Mouse (Mus musculus): ENCODE results near the gene Cox4i2. TPM values are rescaled to one million over a fixed set of nuclear protein-coding genes. Genes with fewer than 3 reads are reported as not detected.

Gene Cox4i2
- total RNA-seq (2015; ENCODE audit: low replicate concordance) (1.8 TPM in 1 of 2 replicates, not detected in the other), total RNA-seq (2017; ENCODE audit: low replicate concordance) (not detected in 2 replicates)

DNA sequence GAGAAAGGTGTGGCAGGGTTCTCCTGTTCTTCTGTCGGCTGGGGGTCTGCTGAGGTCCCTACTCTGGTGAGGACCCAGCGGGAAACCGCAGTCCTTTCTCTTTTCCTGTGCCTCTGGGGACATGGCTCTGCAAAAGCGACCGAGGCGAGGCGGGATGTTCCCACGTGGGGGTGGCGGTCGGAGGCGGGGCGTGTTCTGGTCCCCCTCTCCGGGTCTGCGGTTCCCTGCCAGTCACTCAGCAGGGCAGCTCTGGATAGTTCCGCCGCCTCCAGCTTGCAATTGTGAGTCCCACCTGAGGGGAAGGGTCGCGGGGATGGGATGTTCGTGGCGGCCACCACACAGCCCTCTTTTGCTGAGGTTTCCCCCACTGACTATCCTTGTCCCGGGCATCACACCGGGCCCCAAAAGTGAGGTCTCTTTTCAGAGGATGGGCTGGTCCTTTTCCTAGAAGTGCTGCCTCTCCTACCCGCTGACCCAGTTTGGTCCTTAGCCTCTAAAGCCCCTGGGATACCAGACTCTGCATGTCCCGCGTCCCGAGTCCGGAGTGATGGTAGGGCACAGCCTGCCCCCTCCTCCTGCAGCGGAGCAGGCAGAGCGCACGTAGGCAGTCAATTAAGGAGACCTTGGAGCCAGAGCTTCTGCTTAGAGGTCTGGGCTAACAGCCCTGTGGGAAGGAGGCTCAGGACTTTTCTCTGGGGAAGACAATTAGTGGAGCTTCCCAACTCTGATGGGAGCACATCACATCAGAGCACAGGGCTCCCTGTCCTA, at the start of gene Cox4i2:
Gene Cox4i2, plus strand, starts transcription at position 230 of the 768 bp plus-strand sequence.
- ATAC-seq (replicated peaks; ENCODE audit: low FRiP score, poor library complexity, severe bottlenecking): no peak

DNA sequence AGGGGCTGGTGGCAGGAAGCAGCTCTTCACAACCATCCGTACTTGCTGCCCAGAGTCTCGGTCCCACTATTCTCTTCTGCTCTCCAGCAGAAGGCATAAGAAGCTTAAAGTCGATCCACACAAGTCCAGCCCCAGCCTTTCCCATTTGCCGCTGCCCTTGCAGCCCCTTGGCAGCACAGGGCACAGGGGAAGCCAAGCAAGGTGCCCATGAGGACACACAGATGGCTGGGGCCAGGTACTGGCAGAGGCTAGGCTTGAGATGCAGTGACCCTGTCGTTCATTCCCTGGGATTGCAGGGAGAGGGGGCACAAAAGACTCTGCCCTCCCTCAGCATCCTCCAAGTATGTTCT, 49.7 kb upstream of the Cox4i2 start:
- ATAC-seq (replicated peaks; ENCODE audit: low FRiP score, poor library complexity, severe bottlenecking): no peak

DNA sequence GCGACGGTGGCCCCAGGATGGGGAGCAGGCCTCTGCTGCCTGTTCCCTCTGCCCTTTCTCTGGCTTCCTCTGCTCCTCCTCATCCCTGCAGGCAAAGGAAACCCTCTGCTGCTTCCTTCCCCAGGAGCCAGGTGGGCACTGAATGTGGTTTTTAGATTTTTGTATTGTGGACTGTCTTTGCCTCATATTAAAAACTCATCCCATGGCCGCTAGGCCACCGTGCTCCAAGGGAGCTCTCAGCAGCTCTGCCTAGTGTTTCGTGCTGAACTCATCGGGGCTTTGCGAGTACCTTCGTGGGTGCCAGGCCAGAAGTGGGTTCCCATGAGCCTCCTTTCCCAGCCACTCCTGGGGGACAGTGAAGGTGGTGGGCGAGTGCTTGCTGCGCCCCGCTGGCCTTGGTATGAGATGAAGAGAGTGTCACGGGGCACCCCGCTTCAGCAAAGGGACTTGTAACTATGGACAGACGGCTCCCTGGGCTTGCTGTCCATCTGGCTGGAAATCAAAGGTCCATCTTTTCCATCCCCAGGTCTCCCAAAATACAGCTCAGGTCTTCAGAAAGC, 49.1 kb upstream of the Cox4i2 start:
- ATAC-seq (replicated peaks; ENCODE audit: low FRiP score, poor library complexity, severe bottlenecking): no peak

DNA sequence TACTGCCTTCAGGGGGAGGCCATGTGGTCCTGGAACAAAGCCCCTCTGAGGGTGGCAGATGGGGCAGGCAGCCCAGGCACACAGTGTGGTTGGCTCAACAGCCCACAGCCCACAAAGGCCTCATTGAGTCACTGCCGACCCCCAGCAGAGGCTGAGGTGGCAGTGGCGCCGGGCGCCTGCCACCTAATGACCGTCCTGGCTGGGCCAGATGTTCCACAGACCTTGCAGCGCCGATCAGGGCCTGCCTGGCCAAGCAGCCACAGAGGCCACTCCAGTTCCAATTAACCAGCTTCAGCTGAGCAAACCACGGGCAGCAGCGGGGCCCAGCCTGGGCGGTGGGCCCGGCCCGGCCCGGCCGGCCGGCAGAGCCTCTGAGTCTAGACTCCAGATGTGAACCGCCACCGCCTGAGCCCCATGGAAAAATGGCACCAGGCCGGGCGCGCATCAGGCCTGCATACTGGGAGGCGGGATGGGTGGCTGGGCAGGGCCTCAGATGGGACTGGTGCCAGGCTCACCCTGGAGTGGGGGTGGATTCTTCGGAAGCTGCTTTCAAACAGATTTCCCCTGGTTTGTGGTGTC, 47.9 kb upstream of the Cox4i2 start:
- no peak for ATAC-seq (replicated peaks; ENCODE audit: low FRiP score, poor library complexity, severe bottlenecking)

DNA sequence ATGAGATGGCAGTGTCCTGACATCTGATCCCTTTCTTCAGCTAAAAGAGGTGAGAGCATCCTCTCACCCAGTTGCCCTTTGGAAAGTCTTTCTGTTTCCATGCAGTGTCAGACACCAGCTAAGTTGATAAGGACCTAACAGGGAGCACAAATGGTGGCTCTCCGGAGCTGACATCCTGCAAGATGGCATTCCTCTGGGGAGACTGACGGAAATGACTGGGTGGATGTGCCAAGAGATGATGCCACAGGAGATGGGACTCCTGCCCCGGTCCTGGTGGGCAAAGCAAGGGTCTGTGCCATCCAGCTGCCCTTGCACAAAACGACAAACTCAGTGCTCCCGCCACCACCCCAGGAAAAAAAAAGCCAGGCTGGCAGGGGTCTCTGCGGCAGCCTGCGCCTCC, 46.8 kb upstream of the Cox4i2 start:
- ATAC-seq (replicated peaks; ENCODE audit: low FRiP score, poor library complexity, severe bottlenecking): no peak

DNA sequence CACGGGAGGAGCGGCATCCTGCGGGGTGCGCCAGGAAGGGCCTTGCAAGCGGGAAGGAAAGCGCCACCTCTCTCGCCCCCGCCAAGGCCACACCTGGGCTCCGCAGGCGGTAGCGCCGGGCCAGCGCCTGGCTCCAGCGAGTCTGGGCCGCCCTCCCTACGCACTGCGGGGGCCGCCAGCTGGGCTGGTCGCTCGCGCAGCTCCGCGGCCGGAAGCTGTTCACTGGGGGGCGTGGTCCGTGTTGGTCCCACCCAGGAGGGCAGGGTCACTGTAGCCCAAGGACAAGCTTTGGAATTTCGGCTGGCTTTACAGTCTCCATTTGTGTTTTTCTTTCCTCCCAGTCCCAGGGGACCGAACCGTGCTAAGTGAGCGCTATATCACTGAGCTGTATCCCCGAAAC, 46.3 kb upstream of the Cox4i2 start:
- ATAC-seq (replicated peaks; ENCODE audit: low FRiP score, poor library complexity, severe bottlenecking): no peak

DNA sequence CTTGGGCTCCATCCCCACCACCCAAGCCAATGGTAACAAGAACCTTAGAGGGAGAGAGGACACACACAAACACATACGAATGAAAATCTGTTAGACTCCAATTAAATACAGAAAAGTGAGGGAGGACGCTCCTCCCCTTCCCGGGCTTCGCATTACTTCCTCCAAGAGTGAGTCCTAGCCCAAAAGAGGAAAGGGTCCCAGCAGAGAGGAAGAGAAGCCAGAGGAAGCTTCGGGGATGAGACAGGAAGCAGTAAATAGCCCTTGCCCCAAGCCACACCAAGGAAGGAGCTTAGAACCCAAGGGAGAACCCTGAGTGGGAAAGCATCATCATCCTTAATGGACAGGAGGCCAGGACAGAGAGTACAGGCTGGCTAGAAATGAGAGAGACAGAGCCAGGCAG, 44.9 kb upstream of the Cox4i2 start:
- ATAC-seq (replicated peaks; ENCODE audit: low FRiP score, poor library complexity, severe bottlenecking): no peak

DNA sequence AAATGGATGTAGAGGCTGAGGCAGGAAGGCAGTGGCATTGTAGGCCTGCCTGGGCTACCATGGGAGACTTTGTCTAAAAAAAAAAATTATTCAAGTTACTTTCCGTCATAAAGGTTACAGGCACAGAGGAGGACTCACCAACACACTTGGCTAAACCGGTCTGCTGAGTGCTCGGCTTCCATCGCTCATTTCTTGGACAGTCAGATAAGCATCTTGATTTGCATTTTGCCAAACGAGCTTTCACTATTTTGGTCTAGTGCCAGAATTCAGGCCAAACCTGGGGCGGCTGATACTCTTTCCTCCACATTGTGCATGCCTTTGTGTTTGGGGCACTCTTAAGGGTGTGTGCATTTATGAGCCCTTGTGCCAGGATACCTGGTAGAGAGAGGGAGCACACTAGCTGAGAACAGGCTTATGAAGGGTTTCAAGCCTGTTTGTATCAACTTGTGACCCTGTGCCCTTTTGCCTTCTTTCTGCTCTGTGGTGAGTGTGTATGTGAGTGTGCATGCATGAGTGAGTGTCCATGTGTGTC, 37.7 kb upstream of the Cox4i2 start:
- no peak for ATAC-seq (replicated peaks; ENCODE audit: low FRiP score, poor library complexity, severe bottlenecking)

DNA sequence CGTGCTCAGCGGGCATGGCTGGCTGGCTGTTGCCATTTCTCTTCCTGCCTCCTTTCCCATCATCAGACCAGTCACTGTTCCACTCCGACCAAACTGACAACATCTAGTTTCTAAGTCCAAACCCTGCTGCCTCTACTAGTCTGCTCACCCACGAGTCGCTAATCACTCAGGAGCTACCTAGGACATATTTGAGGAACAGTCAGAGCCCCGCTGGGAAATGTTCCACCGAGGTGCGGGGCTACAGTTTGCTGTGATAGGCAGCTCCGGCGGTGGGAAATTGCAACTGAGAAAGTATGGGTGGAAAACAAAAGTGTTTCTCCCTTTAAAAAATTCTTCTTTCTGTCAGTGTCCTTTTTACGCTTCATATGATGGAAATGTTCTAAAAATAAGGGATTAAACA, 36.3 kb upstream of the Cox4i2 start:
- ATAC-seq (replicated peaks; ENCODE audit: low FRiP score, poor library complexity, severe bottlenecking): no peak

DNA sequence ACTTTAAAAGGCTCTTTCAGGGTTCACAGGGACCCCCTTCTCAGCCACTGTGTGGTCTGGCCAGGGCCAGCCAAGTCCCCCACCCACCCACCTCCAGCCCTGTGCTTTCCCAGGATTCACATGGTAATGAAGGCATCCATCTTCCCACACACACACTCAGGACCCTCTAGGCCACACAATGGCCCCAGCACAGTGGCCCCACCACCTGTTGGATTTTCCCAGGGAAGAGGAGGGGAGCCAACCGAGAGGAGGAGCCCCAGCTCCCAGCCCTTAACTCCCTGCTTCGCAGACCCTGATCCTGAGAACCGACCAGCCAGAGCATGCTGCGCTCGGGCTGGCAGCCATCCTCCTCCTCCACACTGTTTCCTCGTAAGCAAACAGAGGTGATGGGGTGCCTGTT, 35.9 kb upstream of the Cox4i2 start:
- no peak for ATAC-seq (replicated peaks; ENCODE audit: low FRiP score, poor library complexity, severe bottlenecking)

DNA sequence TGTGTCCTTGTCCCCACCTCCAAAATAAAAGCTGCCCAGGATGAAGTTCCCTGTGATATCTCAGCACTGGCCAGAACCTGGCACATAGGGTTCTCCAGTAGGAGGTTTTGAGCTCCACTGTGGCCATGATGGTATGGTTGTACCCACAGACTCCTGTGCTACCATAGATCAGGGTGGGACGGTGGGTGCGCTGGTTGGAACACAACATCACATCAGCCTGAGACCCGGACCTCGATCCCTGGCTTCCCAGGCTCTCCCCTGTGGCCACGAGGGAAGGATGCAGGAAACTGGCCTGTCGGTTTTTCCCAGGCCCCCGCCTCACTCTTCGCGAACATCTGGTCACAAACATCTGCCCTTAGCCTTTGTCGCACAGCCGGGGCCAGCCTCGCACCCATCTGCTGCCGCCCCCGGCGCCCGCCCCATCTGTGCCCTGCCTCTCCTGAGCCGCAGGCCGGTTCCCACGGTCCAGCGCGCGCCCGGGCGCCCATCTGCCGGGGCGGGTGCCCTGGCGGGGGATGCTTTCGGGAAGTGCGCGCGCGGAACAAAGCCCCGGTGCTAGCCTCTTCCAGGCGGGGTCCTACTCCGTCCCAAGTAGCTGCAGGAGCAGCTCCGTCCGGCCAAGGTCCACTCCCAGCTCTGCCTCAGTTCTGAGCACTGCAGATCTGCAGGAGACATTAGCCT, 30.2 kb upstream of the Cox4i2 start:
- no peak for ATAC-seq (replicated peaks; ENCODE audit: low FRiP score, poor library complexity, severe bottlenecking)

DNA sequence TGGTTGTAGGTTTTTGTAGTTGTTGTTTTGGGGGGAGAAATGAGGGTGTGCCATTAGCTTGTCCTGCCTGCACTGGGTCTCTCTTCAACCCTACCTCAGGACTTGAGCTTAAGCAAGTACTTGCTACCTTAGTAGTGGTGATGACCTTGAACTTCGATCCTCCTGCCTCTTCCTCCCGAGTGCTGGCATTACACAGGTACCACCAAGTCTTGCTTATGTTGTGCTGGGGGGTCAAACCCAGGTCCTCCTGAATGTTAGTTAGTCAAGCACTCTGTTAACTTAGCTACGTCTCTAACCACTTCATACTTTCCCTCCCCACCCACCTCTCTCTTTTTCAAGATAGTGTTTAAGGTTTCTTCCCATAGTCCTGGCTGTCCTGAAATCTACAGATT, 29.6 kb upstream of the Cox4i2 start:
- no peak for ATAC-seq (replicated peaks; ENCODE audit: low FRiP score, poor library complexity, severe bottlenecking)

DNA sequence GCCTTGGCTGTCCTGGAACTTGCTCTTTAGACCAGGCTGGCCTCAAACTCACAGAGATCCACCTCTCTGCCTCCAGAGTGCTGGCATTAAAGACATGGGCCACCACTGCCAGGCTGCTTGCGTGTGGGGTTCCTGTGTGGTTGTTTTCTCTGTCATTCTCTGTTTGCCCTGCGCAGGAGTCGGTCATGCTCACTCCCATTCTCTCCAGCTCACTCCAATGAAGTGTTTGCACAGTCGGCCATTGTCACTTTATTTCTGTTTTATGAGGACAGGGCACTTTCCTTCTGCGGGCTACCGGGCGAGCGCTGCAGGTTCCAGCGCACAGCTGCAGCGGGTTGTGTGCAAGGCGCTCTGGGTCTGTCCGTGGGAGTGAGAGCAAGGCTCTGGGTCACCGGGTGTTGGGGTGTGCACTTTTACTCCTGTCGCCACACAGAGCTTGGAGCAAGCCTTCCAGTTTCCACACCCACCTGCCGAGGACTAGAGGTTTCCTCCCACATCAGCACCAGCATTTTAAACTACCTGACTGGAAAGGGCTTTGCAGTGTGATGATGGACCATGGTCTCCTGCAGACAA, 28.7 kb upstream of the Cox4i2 start:
- ATAC-seq (replicated peaks; ENCODE audit: low FRiP score, poor library complexity, severe bottlenecking): no peak

DNA sequence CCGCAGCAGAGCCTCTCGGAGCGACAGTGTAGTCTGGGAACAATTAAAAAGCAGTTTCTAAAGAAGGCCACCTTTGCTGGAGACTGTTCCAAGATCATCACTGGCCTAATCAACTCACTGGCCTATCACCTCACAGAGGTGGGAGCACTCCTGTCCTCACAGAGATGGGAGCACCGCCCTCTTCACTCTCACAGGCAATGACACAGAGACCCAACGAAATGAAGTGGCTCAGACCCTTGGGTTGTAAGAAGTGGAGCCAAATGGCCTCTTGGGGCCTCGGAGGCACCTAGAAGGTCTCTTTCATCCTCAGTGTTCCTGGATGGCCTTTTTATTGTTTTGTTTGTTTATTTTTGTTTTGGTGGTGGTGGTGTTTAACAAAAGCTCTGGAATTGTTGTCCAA, 27.8 kb upstream of the Cox4i2 start:
- ATAC-seq (replicated peaks; ENCODE audit: low FRiP score, poor library complexity, severe bottlenecking): no peak

DNA sequence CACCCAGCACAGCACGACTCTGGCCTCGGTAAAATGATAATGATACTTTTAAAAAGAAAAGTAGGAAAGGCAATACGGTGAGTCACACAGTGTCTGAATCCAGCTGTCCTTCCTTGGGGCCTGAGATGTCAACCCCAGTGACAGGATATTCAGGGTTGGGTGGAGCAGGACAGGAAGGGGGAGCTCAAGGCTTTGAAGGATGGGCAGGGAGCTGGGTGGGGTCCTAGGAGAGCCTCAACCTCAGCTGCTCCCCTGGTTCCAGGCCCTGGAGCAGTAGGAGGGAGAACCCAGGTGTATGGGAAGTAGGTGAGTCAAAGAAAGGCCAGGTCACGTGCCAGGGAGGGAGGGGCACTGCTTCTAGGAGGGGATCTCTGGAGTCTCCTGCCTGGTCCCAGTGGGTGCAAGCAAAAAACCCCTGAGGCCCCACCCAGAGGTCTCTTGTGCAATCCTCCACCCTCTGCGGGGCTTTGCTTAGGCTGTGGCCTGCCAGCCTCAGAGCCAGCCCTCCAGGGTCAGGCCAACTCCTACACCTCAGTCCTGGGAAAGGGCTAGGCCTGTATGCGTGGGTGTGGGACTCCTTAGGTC, 27.1 kb upstream of the Cox4i2 start:
- ATAC-seq (replicated peaks; ENCODE audit: low FRiP score, poor library complexity, severe bottlenecking): no peak

DNA sequence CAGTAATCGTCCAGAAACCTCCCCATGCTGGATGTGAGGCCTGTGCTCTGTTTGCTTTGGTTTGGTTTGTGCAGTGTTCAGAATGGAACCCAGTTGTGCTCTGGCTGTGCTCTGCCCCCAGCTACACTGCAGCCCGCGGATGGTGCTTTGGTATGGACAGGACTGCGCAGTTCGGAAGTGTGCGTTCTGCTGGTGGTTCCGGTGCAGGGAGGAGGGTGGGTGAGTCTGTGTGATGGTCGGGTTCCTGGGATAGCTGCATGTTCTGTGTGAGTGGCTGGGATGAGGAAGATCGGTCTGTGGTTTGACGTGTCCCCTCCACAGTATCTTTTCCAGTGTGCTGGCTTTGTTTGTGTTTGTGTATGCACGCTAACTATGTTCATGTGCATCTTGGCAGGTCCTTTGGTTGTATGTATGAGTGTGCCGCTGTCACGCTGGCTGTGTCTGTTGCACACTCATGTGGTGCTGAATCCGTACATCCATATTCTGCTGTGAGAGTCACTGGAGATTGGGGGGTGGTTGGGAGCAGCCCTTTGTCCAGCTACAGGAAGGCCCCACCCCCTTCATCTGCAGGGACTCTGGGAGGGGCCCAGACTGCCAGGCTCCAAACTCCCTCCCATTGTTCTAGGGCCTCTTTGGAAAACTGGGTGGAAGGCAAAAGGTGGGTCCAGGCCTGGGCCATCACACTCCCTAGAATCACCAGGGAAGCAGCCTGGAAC, 26.0 kb upstream of the Cox4i2 start:
- no peak for ATAC-seq (replicated peaks; ENCODE audit: low FRiP score, poor library complexity, severe bottlenecking)

DNA sequence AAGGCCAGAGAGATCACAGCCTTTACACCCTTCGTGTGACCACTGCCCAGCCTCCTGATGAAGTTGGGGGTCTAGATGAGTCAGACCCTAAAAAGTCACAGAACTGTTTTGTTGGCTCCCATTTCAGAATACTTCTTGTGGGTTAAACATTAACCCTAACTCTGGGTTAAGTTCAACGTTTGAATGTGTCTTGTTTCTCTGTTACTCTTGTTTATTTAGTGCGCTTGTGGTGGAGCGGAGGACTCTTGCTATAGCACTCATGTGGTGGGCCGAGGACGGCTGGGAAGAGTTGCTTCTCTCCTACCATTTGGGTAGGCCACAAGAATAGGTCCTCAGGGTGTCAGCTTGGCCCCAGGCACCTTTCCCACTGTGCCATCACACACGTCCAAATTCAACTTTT, 25.4 kb upstream of the Cox4i2 start:
- ATAC-seq (replicated peaks; ENCODE audit: low FRiP score, poor library complexity, severe bottlenecking): no peak

DNA sequence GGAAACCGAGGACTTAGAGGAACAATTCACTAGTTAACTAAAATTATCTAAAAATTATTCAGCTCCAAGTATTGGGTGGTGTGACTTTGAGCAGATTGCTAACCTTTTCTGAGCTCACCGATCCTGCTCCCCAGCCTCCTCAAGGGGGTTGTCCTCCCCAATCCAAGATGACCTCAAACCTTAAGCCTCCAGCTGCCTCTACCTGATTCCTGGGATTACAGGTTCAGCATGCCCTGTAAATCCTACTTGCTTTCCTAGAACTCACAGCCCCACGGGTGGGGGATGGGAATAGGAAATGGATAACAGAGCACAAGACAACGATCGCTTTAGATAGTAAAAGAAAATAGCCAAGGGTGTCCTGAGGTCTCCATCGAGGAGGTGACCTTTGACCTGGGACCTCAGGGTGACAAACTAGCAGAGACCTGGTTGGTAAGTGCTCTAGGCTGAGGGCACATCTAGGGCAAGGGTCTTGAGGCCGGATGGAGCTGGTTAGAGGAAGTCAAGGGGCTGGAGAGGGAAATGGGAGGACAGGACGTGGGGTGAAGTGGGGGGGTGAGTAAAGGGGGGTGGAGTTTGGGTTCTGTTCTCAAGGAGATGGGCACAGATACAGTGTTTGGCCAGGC, 24.8 kb upstream of the Cox4i2 start:
- ATAC-seq (replicated peaks; ENCODE audit: low FRiP score, poor library complexity, severe bottlenecking): no peak

DNA sequence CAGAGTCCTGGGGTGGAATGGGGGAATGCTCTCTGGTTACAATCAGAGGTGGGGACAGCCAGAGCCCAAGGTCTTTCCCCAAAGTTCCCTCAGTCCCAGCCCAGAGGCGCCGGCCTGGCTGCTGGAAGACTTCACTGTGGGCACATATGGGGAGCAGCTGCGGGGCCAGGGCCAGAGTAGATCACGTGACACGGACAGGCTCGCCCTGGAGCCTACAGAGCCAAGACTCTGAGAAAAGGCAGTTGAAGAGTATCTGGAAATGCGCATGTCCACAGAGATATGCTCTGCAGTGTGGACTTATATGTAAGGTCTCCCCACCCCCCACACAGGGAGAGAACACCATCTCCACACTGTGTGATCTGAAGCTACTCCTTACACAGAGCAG, 24.3 kb upstream of the Cox4i2 start:
- ATAC-seq (replicated peaks; ENCODE audit: low FRiP score, poor library complexity, severe bottlenecking): no peak

Data from erythroid progenitor cell, adult 5-6 weeks (primary cell).